Mouse (Mus musculus) stomach, postnatal 0 days (tissue): ENCODE measurements around the gene Otop2.

ENCODE experiments used
- CTCF ChIP-seq: IDR thresholded peaks from 2 replicates; pipeline ENCODE4 v1.5.1; 2016; ENCODE audit warnings: antibody characterized with exemption, low read depth, mild to moderate bottlenecking, moderate library complexity
- EP300 ChIP-seq: optimal IDR thresholded peaks from 2 replicates; pipeline ENCODE3; 2016; ENCODE audit warnings: antibody characterized with exemption

DNA sequence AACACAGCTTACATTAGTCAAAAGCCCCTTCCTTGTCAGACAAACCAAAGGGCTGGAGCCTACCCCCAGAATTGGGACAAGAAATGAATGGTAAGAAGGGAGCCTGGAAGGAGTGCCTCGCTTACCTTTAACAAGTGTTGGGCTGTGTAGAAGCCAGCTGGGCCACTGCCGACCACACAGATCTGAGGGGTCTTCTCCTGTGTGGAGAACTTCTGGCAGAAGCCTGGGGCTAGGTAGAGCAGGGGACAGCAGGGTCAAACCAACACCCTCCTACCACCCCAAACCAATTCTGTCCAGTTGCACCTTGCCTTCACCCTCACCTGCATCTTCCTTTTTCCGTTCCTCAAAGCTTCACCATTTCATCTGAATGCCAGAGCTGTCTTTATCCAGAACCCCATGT lies 31.0 kb upstream of the Otop2 start:
- TF ChIP-seq CTCF (no peak), EP300 (no peak)
